Mouse (Mus musculus) cerebellum, adult 2 months (tissue): ENCODE results near the gene Gpx6.

Source experiments
- CTCF ChIP-seq: fragments of 200-500 bp; IDR thresholded peaks from 2 replicates; pipeline ENCODE4 v1.5.1; 2011; ENCODE audit warnings: low read depth, mild to moderate bottlenecking, control low read depth, low read length, moderate library complexity, borderline replicate concordance; ENCODE audit not compliant: insufficient read depth
- POLR2A ChIP-seq: fragments of 200-500 bp; IDR thresholded peaks from 2 replicates; pipeline ENCODE4 v1.6.1; 2011; ENCODE audit warnings: low read length, control low read depth, borderline replicate concordance; ENCODE audit not compliant: insufficient read depth

DNA sequence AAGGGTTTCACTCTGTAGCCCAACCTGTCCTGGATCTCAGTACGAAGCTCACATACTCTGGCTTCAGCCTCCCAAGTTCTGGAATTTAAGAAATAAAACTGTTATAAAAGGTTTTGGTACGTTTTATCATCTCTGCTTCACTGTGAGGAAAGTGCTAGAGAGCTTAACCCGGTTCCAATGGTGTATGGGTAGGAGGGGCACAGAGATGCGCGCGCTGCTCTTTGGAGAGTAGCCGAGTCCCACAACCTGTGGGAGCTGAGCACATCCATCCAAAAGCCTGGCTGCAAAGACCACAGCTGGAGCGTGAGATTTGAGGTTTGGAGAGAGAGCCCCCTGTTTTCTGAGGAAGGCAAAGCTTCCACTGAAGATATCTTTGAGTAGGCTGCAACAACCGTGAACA, 15.5 kb downstream of the Gpx6 start:
- TF ChIP-seq CTCF, result no peak
- no peak for TF ChIP-seq POLR2A
